Mouse (Mus musculus) kidney, adult 2 months (tissue): ENCODE data around the gene Phyhd1. TPM values are rescaled to one million over a fixed set of nuclear protein-coding genes. Genes with fewer than 3 reads are reported as not detected.

Experiments
- DNase-seq: peaks from one replicate; pipeline ENCODE4 v3.0.0; 2021
- H3K27ac ChIP-seq: fragments of 200-500 bp; 2 replicates; pipeline ENCODE4 v1.5.1; 2012; ENCODE audit warnings: low read depth, low read length, control low read depth, inconsistent platforms; ENCODE audit not compliant: insufficient read depth
- H3K27me3 ChIP-seq: fragments of 200-500 bp; replicated peaks from 2 replicates; pipeline ENCODE4 v1.6.1; 2012; ENCODE audit warnings: mild to moderate bottlenecking, moderate library complexity, low read length, inconsistent platforms; ENCODE audit not compliant: control insufficient read depth, insufficient read depth
- H3K36me3 ChIP-seq: fragments of 200-500 bp; 2 replicates; pipeline ENCODE4 v1.6.1; 2012; ENCODE audit warnings: mild to moderate bottlenecking, moderate library complexity, low read length, inconsistent platforms; ENCODE audit not compliant: control insufficient read depth, insufficient read depth
- H3K4me1 ChIP-seq: fragments of 200-500 bp; 2 replicates; pipeline ENCODE4 v1.6.1; 2011; ENCODE audit warnings: low read length; ENCODE audit not compliant: control insufficient read depth, insufficient read depth
- H3K4me3 ChIP-seq: fragments of 200-500 bp; 2 replicates; pipeline ENCODE4 v1.5.1; 2011; ENCODE audit warnings: mild to moderate bottlenecking, low read depth, low read length, control low read depth; ENCODE audit not compliant: insufficient read depth
- CTCF ChIP-seq: fragments of 200-500 bp; conservative IDR thresholded peaks from 2 replicates; pipeline ENCODE4 v1.5.1; 2011; ENCODE audit warnings: low read depth, mild to moderate bottlenecking, control low read depth, low read length, moderate library complexity, mixed read lengths; ENCODE audit not compliant: insufficient read depth, insufficient read length
- POLR2A ChIP-seq: fragments of 200-500 bp; IDR thresholded peaks from one replicate; pipeline ENCODE4 v1.6.1; 2011; ENCODE audit warnings: low read depth, low read length, control low read depth
- WGBS: fragments of 180-500 bp; shearing (Covaris S2); methylation state at CpG from one replicate; pipeline ENCODE4 v1.1.7; 2018; 5-methylcytosine and 5-hydroxymethylcytosine counted together
- polyA plus RNA-seq: library from polyadenylated mRNA; depleted of rRNA; stranded (reverse); fragments of >200 nt; gene quantifications from 2 replicates; pipeline ENCODE4 v1.2.3, GENCODE M21; 2012

The Phyhd1 gene
- polyA plus RNA-seq, 1 experiment: 117 TPM

- Histone ChIP-seq H3K4me3 (no peak overlapping the region), H3K36me3 (peaks cover 2% of the 10 kb centered on the region; the same call in 1 of the 2 replicates), H3K27me3 (no peaks in the 10 kb centered on the region), H3K27ac (no peak overlapping the region), H3K4me1 (peaks cover 24% of the 10 kb centered on the region)
- DNase-seq: no peak
- TF ChIP-seq CTCF (no peak), POLR2A (no peak)
- WGBS: 95% methylated on average over 42 of the region's 42 CpGs
These were observed 10.2 kb upstream of the Phyhd1 start for GRCm38 (mm10) chr2:30255631-30256395.

- Histone ChIP-seq H3K36me3 (peaks cover 2% of the 10 kb centered on the region; the same call in 1 of the 2 replicates), H3K27me3 (no peaks in the 10 kb centered on the region), H3K4me3 (no peak overlapping the region), H3K27ac (no peak overlapping the region), H3K4me1 (peaks cover 19% of the 10 kb centered on the region)
- 95% methylated on average over 30 of the region's 30 CpGs for WGBS
- no peak for TF ChIP-seq CTCF
- TF ChIP-seq POLR2A: no peak
- no peak for DNase-seq
These were observed 9.2 kb upstream of the Phyhd1 start for GRCm38 (mm10) chr2:30256616-30257350.

- Histone ChIP-seq H3K36me3 (peaks cover 2% of the 10 kb centered on the region; the same call in 1 of the 2 replicates), H3K4me3 (no peak overlapping the region), H3K4me1 (peaks cover 18% of the 10 kb centered on the region), H3K27ac (peak overlapping the region; percentile 53), H3K27me3 (no peaks in the 10 kb centered on the region)
- 59% methylated on average over 7 of the region's 7 CpGs for WGBS
- DNase-seq: no peak
- TF ChIP-seq POLR2A (no peak), CTCF (no peak)
These were observed 8.1 kb upstream of the Phyhd1 start for GRCm38 (mm10) chr2:30257699-30258460.

- no peak for TF ChIP-seq POLR2A
- TF ChIP-seq CTCF: no peak
- H3K36me3 ChIP-seq: peaks cover 2% of the 10 kb centered on the region; the same call in 1 of the 2 replicates
- WGBS: 41% methylated on average over 4 of the region's 4 CpGs
- peak overlapping the region; percentile 58 for H3K27ac ChIP-seq
- DNase-seq: peak; percentile 86
- no peaks in the 10 kb centered on the region for H3K27me3 ChIP-seq
- no peak overlapping the region for H3K4me3 ChIP-seq
- peaks cover 24% of the 10 kb centered on the region for H3K4me1 ChIP-seq
These were observed 7.4 kb upstream of the Phyhd1 start for GRCm38 (mm10) chr2:30258600-30258999.

- H3K27me3 ChIP-seq: no peaks in the 10 kb centered on the region
- H3K27ac ChIP-seq: peak overlapping the region; percentile 58
- peak; percentile 74 for DNase-seq
- peaks cover 2% of the 10 kb centered on the region; the same call in 1 of the 2 replicates for H3K36me3 ChIP-seq
- TF ChIP-seq CTCF (no peak), POLR2A (no peak)
- peaks cover 30% of the 10 kb centered on the region for H3K4me1 ChIP-seq
- no peak overlapping the region for H3K4me3 ChIP-seq
- 71% methylated on average over 15 of the region's 15 CpGs for WGBS
These were observed 6.6 kb upstream of the Phyhd1 start for GRCm38 (mm10) chr2:30259131-30260064.
